Mouse (Mus musculus) stomach, postnatal 0 days (tissue): Measurements from ENCODE around the gene Smarca2. TPM values are rescaled to one million over a fixed set of nuclear protein-coding genes. Genes with fewer than 3 reads are reported as not detected.
A peak's percentile ranks its signal among the peaks of the same experiment; 100 is the strongest.

Experiments used
- ATAC-seq: fragments of 200-750 bp; cut with Nextera tagmentation; 2 replicates; pipeline ENCODE4 v1.8.0; 2017; ENCODE audit not compliant: low FRiP score, low TSS enrichment
- DNase-seq: peaks from one replicate; pipeline ENCODE4 v3.0.0-alpha.2; 2016; ENCODE audit warnings: low spot score
- H3K27ac ChIP-seq: fragments of 300-500 bp; sonication (generic); replicated peaks from 2 replicates; pipeline ENCODE4 v1.5.1; 2014; ENCODE audit warnings: mild to moderate bottlenecking, control low read depth
- H3K27me3 ChIP-seq: fragments of 300-500 bp; sonication (generic); 2 replicates; pipeline ENCODE4 v1.6.1; 2014; ENCODE audit warnings: low read length; ENCODE audit not compliant: control insufficient read depth, insufficient read depth
- H3K36me3 ChIP-seq: fragments of 300-500 bp; sonication (generic); 2 replicates; pipeline ENCODE4 v1.6.1; 2014; ENCODE audit warnings: low read length, mixed read lengths; ENCODE audit not compliant: control insufficient read depth, insufficient read depth
- H3K4me1 ChIP-seq: fragments of 300-500 bp; sonication (generic); replicated peaks from 2 replicates; pipeline ENCODE4 v1.6.1; 2014; ENCODE audit warnings: antibody characterized with exemption; ENCODE audit not compliant: control insufficient read depth, insufficient read depth
- H3K4me2 ChIP-seq: fragments of 300-500 bp; sonication (generic); replicated peaks from 2 replicates; pipeline ENCODE4 v1.6.1; 2014; ENCODE audit warnings: low read depth, mild to moderate bottlenecking, control low read depth, moderate library complexity
- H3K4me3 ChIP-seq: fragments of 300-500 bp; sonication (generic); 2 replicates; pipeline ENCODE4 v1.5.1; 2014; ENCODE audit warnings: low read depth, low read length, control low read depth
- H3K9ac ChIP-seq: fragments of 300-500 bp; sonication (generic); 2 replicates; pipeline ENCODE4 v1.6.1; 2014; ENCODE audit warnings: mild to moderate bottlenecking, low read length, control low read depth, mixed read lengths
- H3K9me3 ChIP-seq: fragments of 300-500 bp; sonication (generic); 2 replicates; pipeline ENCODE4 v1.6.1; 2016; ENCODE audit warnings: low read length; ENCODE audit not compliant: control insufficient read depth
- CTCF ChIP-seq: IDR thresholded peaks from 2 replicates; pipeline ENCODE4 v1.5.1; 2016; ENCODE audit warnings: antibody characterized with exemption, low read depth, mild to moderate bottlenecking, moderate library complexity
- EP300 ChIP-seq: optimal IDR thresholded peaks from 2 replicates; pipeline ENCODE3; 2016; ENCODE audit warnings: antibody characterized with exemption
- WGBS: fragments of 180-500 bp; shearing (Covaris S2); extraction: QIAGEN DNeasy Blood & Tissue Kit; methylation state at CpG from one replicate; pipeline ENCODE4 v1.1.7; 2014; 5-methylcytosine and 5-hydroxymethylcytosine counted together
- polyA plus RNA-seq: library from polyadenylated mRNA; unstranded; fragments of >200 nt; fragmentation: Nextera tagmentation; extraction: Ambion mirVana; gene quantifications from 2 replicates; pipeline ENCODE4 v1.2.1, GENCODE M21; 2015

Gene Smarca2
- polyA plus RNA-seq, 1 experiment from 2014 or later = 21.3 TPM

GRCm38 (mm10) chr19:26723899-26724298 lies 119.0 kb downstream of the Smarca2 start:
- Histone ChIP-seq H3K9me3 (no peaks in the 10 kb centered on the region), H3K36me3 (peaks cover 6% of the 10 kb centered on the region; the same call in 1 of the 2 replicates), H3K4me1 (no peaks in the 10 kb centered on the region), H3K27me3 (no peaks in the 10 kb centered on the region), H3K4me3 (no peak overlapping the region), H3K27ac (no peak overlapping the region), H3K4me2 (no peak overlapping the region), H3K9ac (no peak overlapping the region)
- TF ChIP-seq CTCF = no peak
- TF ChIP-seq EP300 = no peak
- WGBS = 91% methylated on average over 11 of the region's 11 CpGs
- DNase-seq (no peak), ATAC-seq (no peak)

DNA sequence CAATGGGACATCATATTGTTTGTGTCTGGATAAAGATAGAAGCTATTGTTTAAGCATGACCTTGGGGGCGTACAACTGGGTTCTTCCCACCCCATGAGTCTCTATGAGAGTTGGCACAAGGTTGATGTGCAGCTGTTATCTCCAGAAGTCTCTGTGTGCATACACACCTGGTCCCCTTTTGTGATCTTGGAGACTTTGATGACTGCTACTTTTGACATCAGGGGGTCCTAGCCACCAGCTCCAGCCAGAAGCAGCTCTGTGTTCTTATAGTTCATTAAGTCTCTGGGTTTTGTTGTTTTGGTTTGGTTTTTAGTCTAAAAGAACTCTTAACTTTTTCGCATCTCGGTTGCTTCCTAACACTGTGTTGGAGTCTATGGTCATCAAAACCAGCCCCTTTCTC lies 119.8 kb downstream of the Smarca2 start:
- ATAC-seq (no peak), DNase-seq (no peak)
- peaks cover 6% of the 10 kb centered on the region; the same call in 1 of the 2 replicates for H3K36me3 ChIP-seq
- H3K27me3 ChIP-seq = no peaks in the 10 kb centered on the region
- no peak overlapping the region for H3K27ac ChIP-seq
- H3K4me2 ChIP-seq = no peak overlapping the region
- WGBS = 87% methylated on average over 3 of the region's 3 CpGs
- no peak overlapping the region for H3K9ac ChIP-seq
- H3K9me3 ChIP-seq = no peaks in the 10 kb centered on the region
- TF ChIP-seq CTCF (no peak), EP300 (no peak)
- H3K4me1 ChIP-seq = no peaks in the 10 kb centered on the region
- no peak overlapping the region for H3K4me3 ChIP-seq

DNA sequence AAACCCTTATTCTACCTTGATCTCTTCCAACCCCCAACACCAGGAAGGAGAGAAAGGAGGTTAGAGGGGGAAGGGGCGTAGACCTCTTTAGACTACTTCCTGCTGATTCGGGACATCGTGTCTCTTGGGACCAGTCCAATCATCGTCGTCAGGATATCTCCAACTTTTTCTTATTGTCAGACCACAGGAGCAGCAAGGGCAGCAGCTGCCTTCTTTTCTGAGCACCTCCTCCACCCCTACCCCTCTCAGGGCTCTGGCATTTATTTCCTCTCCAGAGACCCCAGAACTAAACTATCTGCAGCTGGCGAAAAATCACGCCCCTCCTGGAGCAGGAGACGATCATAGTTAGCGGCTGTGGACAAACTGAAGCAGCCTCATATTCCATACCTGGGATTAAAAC lies 122.9 kb downstream of the Smarca2 start:
- Histone ChIP-seq H3K27me3 (no peaks in the 10 kb centered on the region), H3K4me2 (no peak overlapping the region), H3K9ac (no peak overlapping the region), H3K4me3 (no peak overlapping the region), H3K4me1 (no peaks in the 10 kb centered on the region), H3K27ac (no peak overlapping the region), H3K9me3 (no peaks in the 10 kb centered on the region), H3K36me3 (no peaks in the 10 kb centered on the region; the same call in 1 of the 2 replicates)
- 66% methylated on average over 9 of the region's 9 CpGs for WGBS
- no peak for TF ChIP-seq EP300
- TF ChIP-seq CTCF = no peak
- ATAC-seq (no peak), DNase-seq (no peak)

GRCm38 (mm10) chr19:26730486-26730885 lies 125.6 kb downstream of the Smarca2 start:
- H3K4me2 ChIP-seq = no peak overlapping the region
- ATAC-seq (no peak), DNase-seq (no peak)
- H3K4me1 ChIP-seq = no peaks in the 10 kb centered on the region
- no peaks in the 10 kb centered on the region for H3K9me3 ChIP-seq
- no peaks in the 10 kb centered on the region for H3K36me3 ChIP-seq
- no peak overlapping the region for H3K27ac ChIP-seq
- TF ChIP-seq EP300 = no peak
- no peak for TF ChIP-seq CTCF
- no peak overlapping the region for H3K4me3 ChIP-seq
- no peak overlapping the region for H3K9ac ChIP-seq
- H3K27me3 ChIP-seq = no peaks in the 10 kb centered on the region
- 58% methylated on average over 9 of the region's 9 CpGs for WGBS

DNA sequence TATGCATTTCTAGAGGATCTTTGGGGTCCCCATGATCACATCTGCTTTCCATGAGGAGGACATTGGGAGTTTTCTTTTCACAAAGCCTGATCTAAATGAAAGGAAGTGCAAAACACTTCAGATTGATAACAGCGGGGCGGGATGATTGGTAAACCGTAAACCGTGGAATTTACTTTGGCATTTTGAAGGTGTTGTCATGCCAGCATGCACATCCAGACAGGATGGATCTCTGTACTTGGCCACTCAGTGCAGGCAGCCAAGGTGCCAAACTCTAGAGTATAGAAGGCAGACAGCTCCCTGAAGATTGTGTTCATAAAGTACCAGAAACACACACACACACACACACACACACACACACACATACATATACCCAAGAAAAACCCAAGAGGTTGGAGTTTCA lies 126.3 kb downstream of the Smarca2 start:
- ATAC-seq = no peak
- 81% methylated on average over 4 of the region's 4 CpGs for WGBS
- H3K36me3 ChIP-seq = no peaks in the 10 kb centered on the region

DNA sequence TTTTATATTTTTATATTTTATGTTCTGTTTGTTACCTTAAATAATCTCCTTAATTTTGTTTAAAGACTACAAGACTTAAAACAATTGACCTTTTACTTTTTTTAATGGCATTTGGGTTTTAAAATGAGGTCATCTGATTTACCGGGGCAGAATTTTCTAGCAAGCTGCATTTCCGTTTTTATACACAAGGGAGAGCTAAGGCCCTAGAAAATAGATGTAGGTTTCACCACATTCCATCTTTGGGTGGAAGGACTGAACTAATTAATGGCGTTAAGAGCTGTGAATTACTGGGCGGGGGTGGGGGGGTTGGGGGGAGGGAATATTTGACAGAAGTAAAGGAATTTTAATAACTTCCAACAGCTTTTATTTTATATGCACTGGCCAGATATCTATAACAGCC lies 127.0 kb downstream of the Smarca2 start:
- no peak overlapping the region for H3K4me3 ChIP-seq
- H3K27me3 ChIP-seq = no peaks in the 10 kb centered on the region
- WGBS = 3% methylated on average over 4 of the region's 4 CpGs
- H3K4me1 ChIP-seq = no peaks in the 10 kb centered on the region
- DNase-seq (no peak), ATAC-seq (no peak)
- H3K27ac ChIP-seq = no peak overlapping the region
- no peak overlapping the region for H3K4me2 ChIP-seq
- no peak for TF ChIP-seq EP300
- peak; percentile 77 for TF ChIP-seq CTCF
- no peaks in the 10 kb centered on the region for H3K36me3 ChIP-seq
- H3K9me3 ChIP-seq = no peaks in the 10 kb centered on the region
- no peak overlapping the region for H3K9ac ChIP-seq

More for the DNA sequence above, 126.3 kb downstream of the Smarca2 start:
- TF ChIP-seq CTCF = no peak
- no peak for TF ChIP-seq EP300
- Histone ChIP-seq H3K4me2 (no peak overlapping the region), H3K9ac (no peak overlapping the region), H3K4me1 (no peaks in the 10 kb centered on the region), H3K27me3 (no peaks in the 10 kb centered on the region), H3K4me3 (no peak overlapping the region), H3K9me3 (no peaks in the 10 kb centered on the region), H3K27ac (no peak overlapping the region)
- no peak for DNase-seq
